Mouse (Mus musculus) stomach, embryonic 14.5 days (tissue): ENCODE measurements at regions not wholly inside any gene's neighbourhood (a gene's known extent, or its start where the extent isn't known, plus 50 kb on each side); places are given as distances from the start of the nearest gene placed in this dataset.

ENCODE experiments used
- ATAC-seq: fragments of 200-750 bp; cut with Nextera tagmentation; 2 replicates; pipeline ENCODE4 v1.8.0; 2017; ENCODE audit warnings: low read depth, moderate TSS enrichment; ENCODE audit not compliant: insufficient number of reproducible peaks, insufficient read depth, low FRiP score
- H3K27ac ChIP-seq: fragments of 300-500 bp; sonication (generic); 2 replicates; pipeline ENCODE4 v1.5.1; 2014; ENCODE audit warnings: mild to moderate bottlenecking, low read length, moderate library complexity, mixed read lengths
- H3K27me3 ChIP-seq: fragments of 300-500 bp; sonication (generic); 2 replicates; pipeline ENCODE4 v1.6.1; 2014; ENCODE audit warnings: low read length, control low read depth, mixed read lengths; ENCODE audit not compliant: control insufficient read depth, insufficient read depth
- H3K36me3 ChIP-seq: fragments of 300-500 bp; sonication (generic); 2 replicates; pipeline ENCODE4 v1.6.1; 2014; ENCODE audit warnings: mild to moderate bottlenecking, control low read depth, low read length, moderate library complexity, mixed read lengths; ENCODE audit not compliant: control insufficient read depth, insufficient read depth
- H3K4me1 ChIP-seq: fragments of 300-500 bp; sonication (generic); 2 replicates; pipeline ENCODE4 v1.6.1; 2014; ENCODE audit warnings: low read length, control low read depth, mixed read lengths; ENCODE audit not compliant: control insufficient read depth, insufficient read depth
- H3K4me2 ChIP-seq: fragments of 300-500 bp; sonication (generic); replicated peaks from 2 replicates; pipeline ENCODE4 v1.6.1; 2014; ENCODE audit warnings: low read depth, low read length, control low read depth
- H3K4me3 ChIP-seq: fragments of 300-500 bp; sonication (generic); 2 replicates; pipeline ENCODE4 v1.5.1; 2014; ENCODE audit warnings: low read depth, low read length, control low read depth
- H3K9ac ChIP-seq: fragments of 300-500 bp; sonication (generic); replicated peaks from 2 replicates; pipeline ENCODE4 v1.6.1; 2014; ENCODE audit warnings: low read depth, mild to moderate bottlenecking, control low read depth, low read length, moderate library complexity, mixed read lengths
- H3K9me3 ChIP-seq: fragments of 300-500 bp; sonication (generic); 2 replicates; pipeline ENCODE4 v1.6.1; 2016; ENCODE audit warnings: low read depth, low read length, control low read depth; ENCODE audit not compliant: control insufficient read depth
- WGBS: fragments of 180-500 bp; shearing (Covaris S2); extraction: QIAGEN DNeasy Blood & Tissue Kit; methylation state at CpG from one replicate; pipeline ENCODE4 v1.1.7; 2014; 5-methylcytosine and 5-hydroxymethylcytosine counted together

GRCm38 (mm10) chr10:67606739-67607138, 58.0 kb upstream of the Ado start:
- no peak overlapping the region for H3K27ac ChIP-seq
- H3K27me3 ChIP-seq, result no peaks in the 10 kb centered on the region
- H3K36me3 ChIP-seq, result no peaks in the 10 kb centered on the region
- WGBS, result 82% methylated on average over 1 of the region's 1 CpGs
- no peak for ATAC-seq
- no peak overlapping the region for H3K4me3 ChIP-seq
- no peaks in the 10 kb centered on the region for H3K9me3 ChIP-seq
- no peak overlapping the region for H3K4me2 ChIP-seq
- no peak overlapping the region for H3K9ac ChIP-seq
- no peaks in the 10 kb centered on the region for H3K4me1 ChIP-seq

- no peak overlapping the region for H3K9ac ChIP-seq
- ATAC-seq, result no peak
- H3K9me3 ChIP-seq, result no peaks in the 10 kb centered on the region
- no peak overlapping the region for H3K4me2 ChIP-seq
- H3K27me3 ChIP-seq, result no peaks in the 10 kb centered on the region
- H3K4me3 ChIP-seq, result no peak overlapping the region
- H3K4me1 ChIP-seq, result no peaks in the 10 kb centered on the region
- no peaks in the 10 kb centered on the region for H3K36me3 ChIP-seq
- WGBS, result 94% methylated on average over 7 of the region's 7 CpGs
- H3K27ac ChIP-seq, result no peak overlapping the region
Measured at GRCm38 (mm10) chr10:67599390-67599789, 50.6 kb upstream of the Ado start.

GRCm38 (mm10) chr10:67598590-67599047, 49.9 kb upstream of the Ado start:
- Histone ChIP-seq H3K27ac (no peak overlapping the region), H3K9ac (no peak overlapping the region), H3K36me3 (no peaks in the 10 kb centered on the region), H3K4me2 (no peak overlapping the region), H3K27me3 (no peaks in the 10 kb centered on the region), H3K4me1 (no peaks in the 10 kb centered on the region), H3K4me3 (no peak overlapping the region), H3K9me3 (no peaks in the 10 kb centered on the region)
- WGBS, result 76% methylated on average over 7 of the region's 7 CpGs
- ATAC-seq, result no peak
